ENCODE assay signal across 15 mouse cellular contexts in the genomic region with DNA sequence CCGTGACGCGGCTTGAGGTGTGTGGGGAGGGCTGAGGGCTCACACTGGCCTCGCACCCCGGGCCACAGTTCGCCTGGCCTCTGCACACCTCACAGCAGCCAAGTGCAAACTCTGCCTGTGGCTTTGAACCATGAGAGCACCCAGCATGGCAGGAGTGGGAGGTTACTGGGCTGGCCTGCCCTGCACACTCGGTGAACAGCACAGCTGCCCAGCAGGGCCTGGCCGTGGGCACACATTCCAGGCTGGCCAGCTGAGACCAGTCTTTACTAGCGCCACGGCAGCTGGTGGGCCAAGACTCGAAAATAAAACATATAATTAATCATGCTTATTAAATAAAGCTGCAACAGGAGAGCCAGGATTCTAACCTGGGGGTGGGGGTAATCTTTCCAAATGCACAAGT. TPM values are rescaled to one million over a fixed set of nuclear protein-coding genes. Genes with fewer than 3 reads are reported as not detected.
DNase-seq lines count a peak whose midpoint lies in the region; ATAC-seq and TF ChIP-seq lines count a peak whose summit lies in the region.
"Had no signal": no experiment of that assay in that cellular context is flagged by ENCODE, and none has a peak within 500 bp of the region (broad histone marks: within the 10 kb centered on the region; RNA-seq: fewer than 3 reads in every experiment).

No protein-coding gene starts in this region.

- H3K9me3 ChIP-seq in kidney, embryonic 14.5 days (ENCODE audit: control insufficient read depth, low read length): no peaks in the 10 kb centered on the region
- no peaks in the 10 kb centered on the region for H3K9me3 ChIP-seq in heart, embryonic 12.5 days (replicated peaks)
- H3K9me3 ChIP-seq: limb, embryonic 13.5 days; lung, embryonic 15.5 days had no signal

- peaks cover 59% of the 10 kb centered on the region for H3K36me3 ChIP-seq in kidney, embryonic 14.5 days (ENCODE audit: control insufficient read depth, insufficient read depth, low read length)
- H3K36me3 ChIP-seq in kidney, adult 2 months (ENCODE audit: control insufficient read depth, insufficient read depth, low read length): peaks cover 2% of the 10 kb centered on the region; the same call in 1 of the 2 replicates
- H3K36me3 ChIP-seq in small intestine, adult 2 months (ENCODE audit: control insufficient read depth, insufficient read depth, low read length): peaks cover 61% of the 10 kb centered on the region
- peaks cover 67% of the 10 kb centered on the region for H3K36me3 ChIP-seq in heart, embryonic 12.5 days

- H3K4me1 ChIP-seq in kidney, embryonic 14.5 days (ENCODE audit: control insufficient read depth, insufficient read depth, low read length): peaks cover 8% of the 10 kb centered on the region
- H3K4me1 ChIP-seq in kidney, adult 2 months (ENCODE audit: control insufficient read depth, insufficient read depth, low read length): peaks cover 18% of the 10 kb centered on the region
- H3K4me1 ChIP-seq in small intestine, adult 2 months (ENCODE audit: control insufficient read depth, insufficient read depth, insufficient read length, low read length): peaks cover 62% of the 10 kb centered on the region
- H3K4me1 ChIP-seq in heart, embryonic 12.5 days (replicated peaks): peaks cover 23% of the 10 kb centered on the region

- DNase-seq in cerebellum, postnatal 10 days: peak; percentile 64 to 65
- DNase-seq in cerebellum, adult 8-10 months: no peak
- DNase-seq in kidney, adult 18-20 months: peak; percentile 47
- DNase-seq in kidney, adult 2 months: peak; percentile 66
- DNase-seq in heart, adult 11 months: no peak
- DNase-seq: forebrain, postnatal 0 days; gastrocnemius, adult 2 months; heart, adult 18-20 months; midbrain, embryonic 14.5 days; right cerebral cortex, postnatal 25 days had no signal

- H3K4me2 ChIP-seq in kidney, embryonic 14.5 days (replicated peaks; ENCODE audit: low read depth, low read length): no peak overlapping the region
- H3K4me2 ChIP-seq in heart, embryonic 12.5 days: no peak overlapping the region
- H3K4me2 ChIP-seq: limb, embryonic 13.5 days; lung, embryonic 15.5 days had no signal

- no peak overlapping the region for H3K9ac ChIP-seq in kidney, embryonic 14.5 days (ENCODE audit: low read depth, low read length)
- H3K9ac ChIP-seq in heart, embryonic 12.5 days: no peak overlapping the region
- H3K9ac ChIP-seq: forebrain, postnatal 0 days; limb, embryonic 13.5 days; lung, embryonic 15.5 days had no signal

- no peak for ATAC-seq in kidney, embryonic 14.5 days (ENCODE audit: low FRiP score, low TSS enrichment)
- no peak for ATAC-seq in heart, embryonic 12.5 days (ENCODE audit: insufficient number of reproducible peaks, low FRiP score)
- ATAC-seq: forebrain, postnatal 0 days had no signal

- H3K27me3 ChIP-seq in kidney, embryonic 14.5 days (ENCODE audit: control insufficient read depth, insufficient read depth, low read length): no peaks in the 10 kb centered on the region
- H3K27me3 ChIP-seq in kidney, adult 2 months (replicated peaks; ENCODE audit: control insufficient read depth, insufficient read depth, low read length): no peaks in the 10 kb centered on the region
- H3K27me3 ChIP-seq in small intestine, adult 2 months (ENCODE audit: control insufficient read depth, insufficient read depth, low read length): no peaks in the 10 kb centered on the region
- H3K27me3 ChIP-seq in heart, embryonic 12.5 days (replicated peaks): no peaks in the 10 kb centered on the region
- H3K27me3 ChIP-seq: limb, embryonic 13.5 days; lung, embryonic 15.5 days had no signal

- no peak for TF ChIP-seq CTCF in kidney, adult 2 months (conservative IDR thresholded peaks at IDR 0.05; ENCODE audit: insufficient read depth, insufficient read length, low read depth, low read length)
- TF ChIP-seq CTCF in small intestine, adult 2 months (IDR thresholded peaks at IDR 0.05; ENCODE audit: extremely low read depth, insufficient read length, insufficient replicate concordance, low read depth, low read length): no peak

- WGBS in kidney, embryonic 14.5 days: 89% methylated on average over 11 of the region's 11 CpGs
- 55% methylated on average over 11 of the region's 11 CpGs for WGBS in kidney, adult 2 months
- WGBS in small intestine, adult 2 months: 62% methylated on average over 11 of the region's 11 CpGs
- 93% methylated on average over 11 of the region's 11 CpGs for WGBS in heart, embryonic 12.5 days

- no peak overlapping the region for H3K4me3 ChIP-seq in kidney, embryonic 14.5 days (ENCODE audit: low read length)
- no peak overlapping the region for H3K4me3 ChIP-seq in kidney, adult 2 months (ENCODE audit: insufficient read depth, low read depth, low read length)
- no peak overlapping the region for H3K4me3 ChIP-seq in small intestine, adult 2 months (ENCODE audit: low read depth, low read length)
- H3K4me3 ChIP-seq in heart, embryonic 12.5 days: no peak overlapping the region
- H3K4me3 ChIP-seq: gastrocnemius, adult 2 months; limb, embryonic 13.5 days; lung, embryonic 15.5 days had no signal

- TF ChIP-seq POLR2A in kidney, adult 2 months (IDR thresholded peaks at IDR 0.05; ENCODE audit: low read depth, low read length): no peak
- no peak for TF ChIP-seq POLR2A in small intestine, adult 2 months (IDR thresholded peaks at IDR 0.05; ENCODE audit: low read depth, low read length)

- H3K27ac ChIP-seq in kidney, embryonic 14.5 days (ENCODE audit: low read depth, low read length): no peak overlapping the region
- H3K27ac ChIP-seq in kidney, adult 2 months (ENCODE audit: insufficient read depth, low read depth, low read length): 0 out of 2 replicates have a peak overlapping the region, but pooled peaks have one; percentile 8
- peak overlapping the region; percentile 74 for H3K27ac ChIP-seq in small intestine, adult 2 months (ENCODE audit: insufficient read depth, low read depth, low read length)
- H3K27ac ChIP-seq in heart, embryonic 12.5 days (ENCODE audit: poor library complexity, severe bottlenecking): no peak overlapping the region
- H3K27ac ChIP-seq: gastrocnemius, adult 2 months; limb, embryonic 13.5 days; lung, embryonic 15.5 days had no signal

RNA-seq across cellular contexts. Expression of a gene that starts 26.5 kb away (rescaled TPM):
- 20.2 and 27.6 TPM in 2 replicates for polyA plus RNA-seq in kidney, embryonic 14.5 days (2014; fragmentation: Nextera tagmentation; extraction: Ambion mirVana)
- 22.6 and 24.1 TPM in 2 replicates for polyA plus RNA-seq in kidney, adult 2 months (2012; rRNA removed)
- polyA plus RNA-seq in small intestine, adult 2 months (2012; rRNA removed): 35.9 and 55.6 TPM in 2 replicates
- 61.9 and 64.4 TPM in 2 replicates for polyA plus RNA-seq in heart, embryonic 12.5 days (2016; fragmentation: Nextera tagmentation; extraction: Ambion mirVana)

RNA-seq across cellular contexts. Expression of a gene that starts 32.2 kb away (rescaled TPM):
- polyA plus RNA-seq in kidney, embryonic 14.5 days (2014; fragmentation: Nextera tagmentation; extraction: Ambion mirVana): 11.0 and 13.0 TPM in 2 replicates
- 18.3 and 19.2 TPM in 2 replicates for polyA plus RNA-seq in kidney, adult 2 months (2012; rRNA removed)
- 30.3 and 40.9 TPM in 2 replicates for polyA plus RNA-seq in small intestine, adult 2 months (2012; rRNA removed)
- polyA plus RNA-seq in heart, embryonic 12.5 days (2016; fragmentation: Nextera tagmentation; extraction: Ambion mirVana): 4.8 and 7.5 TPM in 2 replicates

Comparison
In these comparisons a context has a peak if more than half of its experiments do, and no peak if none do; other contexts are left out.
1. DNase-seq: peak in cerebellum, postnatal 10 days (2 of 2), kidney, adult 18-20 months (single experiment) and kidney, adult 2 months (single experiment); none in cerebellum, adult 8-10 months (single experiment) and heart, adult 11 months (single experiment).
2. H3K27ac ChIP-seq: peak in kidney, adult 2 months (single experiment) and small intestine, adult 2 months (single experiment); none in kidney, embryonic 14.5 days (single experiment) and heart, embryonic 12.5 days (single experiment).